In genomic region chr1:191645921-191646320, GRCm38 (mm10) we compare ENCODE assay signal across 23 mouse cellular contexts.
DNase-seq lines count a peak whose midpoint lies in the region; ATAC-seq and TF ChIP-seq lines count a peak whose summit lies in the region.
"Had no signal": no experiment of that assay in that cellular context is flagged by ENCODE, and none has a peak within 500 bp of the region (broad histone marks: within the 10 kb centered on the region; RNA-seq: fewer than 3 reads in every experiment).

No protein-coding gene starts in this region.

- no peaks in the 10 kb centered on the region for H3K9me3 ChIP-seq in heart, embryonic 12.5 days (replicated peaks)
- no peaks in the 10 kb centered on the region for H3K9me3 ChIP-seq in lung, embryonic 14.5 days (ENCODE audit: low read depth, low read length)
- no peaks in the 10 kb centered on the region for H3K9me3 ChIP-seq in stomach, postnatal 0 days (ENCODE audit: control insufficient read depth, low read length)
- H3K9me3 ChIP-seq: forebrain, embryonic 10.5 days; hindbrain, embryonic 12.5 days; limb, embryonic 13.5 days; liver, embryonic 12.5 days; neural tube, embryonic 13.5 days had no signal

- H3K4me3 ChIP-seq in heart, embryonic 12.5 days, result no peak overlapping the region
- H3K4me3 ChIP-seq in lung, embryonic 14.5 days (ENCODE audit: low read depth, low read length), result no peak overlapping the region
- no peak overlapping the region for H3K4me3 ChIP-seq in lung, adult 2 months (replicated peaks; ENCODE audit: extremely low read depth, low read depth, low read length)
- H3K4me3 ChIP-seq in stomach, postnatal 0 days (ENCODE audit: low read depth, low read length), result no peak overlapping the region
- H3K4me3 ChIP-seq: forebrain, embryonic 10.5 days; hindbrain, embryonic 12.5 days; limb, embryonic 13.5 days; liver, embryonic 12.5 days; myocyte; neural tube, embryonic 13.5 days had no signal

- H3K9ac ChIP-seq in heart, embryonic 12.5 days, result no peak overlapping the region
- no peak overlapping the region for H3K9ac ChIP-seq in lung, embryonic 14.5 days
- no peak overlapping the region for H3K9ac ChIP-seq in stomach, postnatal 0 days (ENCODE audit: low read length)
- H3K9ac ChIP-seq: hindbrain, embryonic 12.5 days; limb, embryonic 13.5 days; liver, embryonic 12.5 days; neural tube, embryonic 13.5 days had no signal

- no peak for TF ChIP-seq POLR2A in lung, adult 2 months (IDR thresholded peaks at IDR 0.05; ENCODE audit: borderline replicate concordance, extremely low read depth, low read depth, low read length)

- H3K27me3 ChIP-seq in heart, embryonic 12.5 days (replicated peaks), result no peaks in the 10 kb centered on the region
- no peaks in the 10 kb centered on the region for H3K27me3 ChIP-seq in lung, embryonic 14.5 days (ENCODE audit: insufficient read depth, low read length)
- no peaks in the 10 kb centered on the region for H3K27me3 ChIP-seq in stomach, postnatal 0 days (ENCODE audit: control insufficient read depth, insufficient read depth, low read length)
- H3K27me3 ChIP-seq: liver, embryonic 12.5 days; neural tube, embryonic 13.5 days had no signal

- 35% methylated on average over 8 of the region's 8 CpGs for WGBS in heart, embryonic 12.5 days
- 37% methylated on average over 8 of the region's 8 CpGs for WGBS in lung, embryonic 14.5 days
- 58% methylated on average over 8 of the region's 8 CpGs for WGBS in lung, adult 2 months
- 38% methylated on average over 8 of the region's 8 CpGs for WGBS in stomach, postnatal 0 days

- no peak overlapping the region for H3K27ac ChIP-seq in heart, embryonic 12.5 days (ENCODE audit: poor library complexity, severe bottlenecking)
- no peak overlapping the region for H3K27ac ChIP-seq in lung, embryonic 14.5 days (ENCODE audit: low read depth)
- peak overlapping the region; percentile 53; the same call in 1 of the 2 replicates for H3K27ac ChIP-seq in stomach, postnatal 0 days (replicated peaks)
- H3K27ac ChIP-seq: forebrain, embryonic 10.5 days; hindbrain, embryonic 12.5 days; limb, embryonic 13.5 days; liver, embryonic 12.5 days; neural tube, embryonic 13.5 days had no signal

- 0 out of 2 replicates have a peak overlapping the region, but pooled peaks have one; percentile 2 for H3K4me2 ChIP-seq in heart, embryonic 12.5 days
- no peak overlapping the region for H3K4me2 ChIP-seq in lung, embryonic 14.5 days
- no peak overlapping the region for H3K4me2 ChIP-seq in stomach, postnatal 0 days (replicated peaks; ENCODE audit: low read depth)
- H3K4me2 ChIP-seq: hindbrain, embryonic 12.5 days; limb, embryonic 13.5 days; liver, embryonic 12.5 days; neural tube, embryonic 13.5 days had no signal

- ATAC-seq in heart, embryonic 12.5 days (ENCODE audit: insufficient number of reproducible peaks, low FRiP score), result no peak
- peak; percentile 65; the same call in 1 of the 2 replicates for ATAC-seq in lung, embryonic 14.5 days (ENCODE audit: insufficient read depth)
- peak; percentile 97 for ATAC-seq in stomach, postnatal 0 days (ENCODE audit: low FRiP score, low TSS enrichment)
- ATAC-seq: CD4-positive, CD25-positive, alpha-beta regulatory T cell, adult 4 months; forebrain, embryonic 16.5 days; liver, embryonic 12.5 days; midbrain, embryonic 16.5 days had no signal

- no peak for DNase-seq in heart, adult 11 months
- DNase-seq in lung, embryonic 14.5 days, result peak; percentile 29
- no peak for DNase-seq in lung, adult 2 months
- peak; percentile 9 for DNase-seq in urinary bladder, postnatal 14 days (ENCODE audit: low spot score)
- DNase-seq in urinary bladder, postnatal 4 days (ENCODE audit: low spot score in 2 of 2), result no peak
- DNase-seq in stomach, postnatal 0 days (ENCODE audit: low spot score), result peak; percentile 68
- no peak for DNase-seq in adrenal gland, postnatal 36 days
- DNase-seq: cerebellum, adult 11 months; cerebellum, postnatal 14 days; gastrocnemius, postnatal 10 days; lung, postnatal 36 days; right cerebral cortex, postnatal 14 days; thymus, postnatal 25 days had no signal

- no peaks in the 10 kb centered on the region for H3K36me3 ChIP-seq in heart, embryonic 12.5 days
- H3K36me3 ChIP-seq in lung, embryonic 14.5 days (ENCODE audit: insufficient read depth), result no peaks in the 10 kb centered on the region
- H3K36me3 ChIP-seq in stomach, postnatal 0 days (ENCODE audit: control insufficient read depth, insufficient read depth, low read length), result no peaks in the 10 kb centered on the region
- H3K36me3 ChIP-seq: forebrain, embryonic 10.5 days; hindbrain, embryonic 12.5 days; limb, embryonic 13.5 days; liver, embryonic 12.5 days; neural tube, embryonic 13.5 days had no signal

- no peak for TF ChIP-seq EP300 in stomach, postnatal 0 days (optimal IDR thresholded peaks at IDR 0.05)

- H3K4me1 ChIP-seq in heart, embryonic 12.5 days (replicated peaks), result peaks cover 31% of the 10 kb centered on the region
- no peaks in the 10 kb centered on the region for H3K4me1 ChIP-seq in lung, embryonic 14.5 days (ENCODE audit: insufficient read depth)
- H3K4me1 ChIP-seq in lung, adult 2 months (ENCODE audit: control insufficient read depth, insufficient read depth, low read length), result no peaks in the 10 kb centered on the region; the same call in 1 of the 2 replicates
- peaks cover 3% of the 10 kb centered on the region; the same call in 1 of the 2 replicates for H3K4me1 ChIP-seq in stomach, postnatal 0 days (replicated peaks; ENCODE audit: control insufficient read depth, insufficient read depth)
- H3K4me1 ChIP-seq: liver, embryonic 12.5 days had no signal

- no peak for TF ChIP-seq CTCF in lung, embryonic 14.5 days (IDR thresholded peaks at IDR 0.05; ENCODE audit: low read depth)
- TF ChIP-seq CTCF in lung, adult 2 months (IDR thresholded peaks at IDR 0.05; ENCODE audit: insufficient read depth, low read length), result no peak
- peak; percentile 22 for TF ChIP-seq CTCF in stomach, postnatal 0 days (IDR thresholded peaks at IDR 0.05; ENCODE audit: low read depth)

Comparison
In these comparisons a context has a peak if more than half of its experiments do, and no peak if none do; other contexts are left out.
1. DNase-seq: peak in lung, embryonic 14.5 days (single experiment), urinary bladder, postnatal 14 days (single experiment) and stomach, postnatal 0 days (single experiment); none in heart, adult 11 months (single experiment), lung, adult 2 months (single experiment), urinary bladder, postnatal 4 days (0 of 2) and adrenal gland, postnatal 36 days (0 of 2).